Mouse (Mus musculus) cerebellum, adult 8-10 months (tissue): Measurements from ENCODE around the gene Ager.
A peak's percentile ranks its signal among the peaks of the same experiment; 100 is the strongest.

Source experiments
- DNase-seq: peaks from one replicate; pipeline ENCODE4 v3.0.0; 2022

Gene Ager

GRCm38 (mm10) chr17:34585877-34586771 lies 11.5 kb upstream of the Ager start:
- DNase-seq, result no peak

GRCm38 (mm10) chr17:34586796-34587422 lies 10.8 kb upstream of the Ager start:
- DNase-seq, result peak; percentile 86

- DNase-seq, result peak; percentile 98
Measured at GRCm38 (mm10) chr17:34587423-34587811, 10.2 kb upstream of the Ager start.

- DNase-seq, result no peak
Measured at GRCm38 (mm10) chr17:34587814-34588213, 9.8 kb upstream of the Ager start.

DNA sequence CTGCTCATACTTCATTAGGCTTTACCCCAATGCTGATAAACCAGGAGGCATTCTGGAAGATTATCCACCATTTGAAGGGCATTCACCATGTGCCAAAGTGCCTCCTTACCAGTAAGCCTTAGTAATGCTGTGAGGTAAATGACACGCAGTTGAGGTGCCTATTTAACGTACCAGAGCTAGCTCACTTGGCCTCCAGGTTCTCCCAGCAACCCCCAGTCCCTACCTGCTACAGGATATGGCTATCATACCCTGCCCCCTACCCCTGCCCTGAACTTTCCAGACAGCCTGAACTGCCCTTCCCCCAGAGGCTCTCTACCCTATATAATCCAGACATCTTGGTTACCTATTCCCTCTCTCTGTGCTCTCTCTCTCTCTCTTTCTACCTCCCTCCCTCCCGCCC lies 8.9 kb upstream of the Ager start:
- DNase-seq, result peak; percentile 19

- peak; percentile 11 for DNase-seq
Measured at GRCm38 (mm10) chr17:34589206-34589605, 8.5 kb upstream of the Ager start.

GRCm38 (mm10) chr17:34589681-34590101 lies 8.0 kb upstream of the Ager start, which contains the start of gene Gpsm3:
Gpsm3 (plus strand) TSS chr17:34589806.
- DNase-seq, result peak; percentile 33

- peak; percentile 41 for DNase-seq
Measured at GRCm38 (mm10) chr17:34590154-34590987, 7.3 kb upstream of the Ager start.

DNA sequence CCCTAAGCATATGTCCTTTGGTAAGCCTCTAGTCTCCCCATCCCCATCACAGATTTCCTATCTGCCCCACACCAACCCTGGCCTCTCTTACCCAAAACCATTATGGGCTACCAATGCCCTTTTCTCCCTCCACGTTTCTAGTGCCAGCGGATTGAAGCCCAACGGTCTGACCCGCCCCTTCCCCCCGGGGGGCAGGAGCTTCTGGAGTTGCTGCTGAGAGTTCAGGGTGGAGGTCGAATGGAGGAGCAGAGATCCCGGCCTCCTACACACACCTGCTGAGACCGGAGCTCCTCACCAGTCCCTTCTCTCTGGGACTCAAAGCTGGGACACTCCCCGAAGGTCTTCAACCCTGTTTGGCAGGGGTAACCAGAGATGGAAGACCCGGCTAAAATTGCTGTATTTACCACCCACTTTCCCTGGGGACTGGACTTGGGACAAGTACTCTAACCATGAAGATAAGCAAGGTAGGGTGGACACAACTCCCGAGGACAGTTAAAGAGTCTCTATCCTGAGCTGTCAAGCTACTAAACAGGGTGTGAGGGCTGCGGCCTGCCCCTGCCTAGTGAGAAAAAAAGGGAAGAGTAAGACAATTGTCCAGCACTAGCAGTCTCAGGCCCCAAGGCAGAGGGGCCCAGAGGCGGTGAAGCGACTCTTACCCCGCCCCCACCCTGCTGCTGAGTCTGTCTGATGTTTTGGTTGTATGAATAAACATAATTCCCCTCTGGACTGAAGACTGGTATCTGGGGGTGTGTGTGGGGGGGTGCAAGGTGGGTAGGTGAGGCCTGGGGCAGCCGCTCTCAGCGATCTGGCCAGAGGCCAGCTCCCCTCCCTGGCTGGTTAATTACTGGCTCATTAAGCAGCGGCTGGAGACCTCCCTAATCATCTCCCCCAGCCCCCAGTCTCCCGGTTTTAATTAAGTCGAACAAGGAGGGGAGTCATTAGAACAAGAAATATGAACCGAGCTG lies 6.4 kb upstream of the Ager start, which contains the start of gene Pbx2:
Gene Pbx2, plus strand, starts transcription at position 238 of the 965 bp plus-strand sequence.
- DNase-seq, result peak; percentile 34

DNA sequence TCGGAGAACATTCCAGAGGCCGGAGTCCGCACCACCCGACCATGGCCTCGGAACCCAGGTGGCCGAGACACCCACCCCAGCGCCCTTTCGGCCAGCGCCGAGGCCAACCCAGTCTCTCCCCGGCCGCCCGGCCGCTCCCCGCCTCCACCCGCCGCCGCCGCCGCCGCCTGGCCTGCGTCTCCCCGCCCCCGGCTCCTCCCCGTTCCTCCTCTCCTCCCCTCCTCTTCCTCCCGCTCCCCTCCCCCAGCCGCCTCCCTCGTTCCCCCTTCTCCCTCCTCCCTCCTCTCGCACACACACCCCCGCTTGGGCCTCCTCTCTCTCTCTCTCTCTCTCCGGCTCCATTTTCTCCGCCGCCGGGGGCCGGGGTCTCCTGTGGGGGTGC lies 5.7 kb upstream of the Ager start:
- peak; percentile 82 for DNase-seq

DNA sequence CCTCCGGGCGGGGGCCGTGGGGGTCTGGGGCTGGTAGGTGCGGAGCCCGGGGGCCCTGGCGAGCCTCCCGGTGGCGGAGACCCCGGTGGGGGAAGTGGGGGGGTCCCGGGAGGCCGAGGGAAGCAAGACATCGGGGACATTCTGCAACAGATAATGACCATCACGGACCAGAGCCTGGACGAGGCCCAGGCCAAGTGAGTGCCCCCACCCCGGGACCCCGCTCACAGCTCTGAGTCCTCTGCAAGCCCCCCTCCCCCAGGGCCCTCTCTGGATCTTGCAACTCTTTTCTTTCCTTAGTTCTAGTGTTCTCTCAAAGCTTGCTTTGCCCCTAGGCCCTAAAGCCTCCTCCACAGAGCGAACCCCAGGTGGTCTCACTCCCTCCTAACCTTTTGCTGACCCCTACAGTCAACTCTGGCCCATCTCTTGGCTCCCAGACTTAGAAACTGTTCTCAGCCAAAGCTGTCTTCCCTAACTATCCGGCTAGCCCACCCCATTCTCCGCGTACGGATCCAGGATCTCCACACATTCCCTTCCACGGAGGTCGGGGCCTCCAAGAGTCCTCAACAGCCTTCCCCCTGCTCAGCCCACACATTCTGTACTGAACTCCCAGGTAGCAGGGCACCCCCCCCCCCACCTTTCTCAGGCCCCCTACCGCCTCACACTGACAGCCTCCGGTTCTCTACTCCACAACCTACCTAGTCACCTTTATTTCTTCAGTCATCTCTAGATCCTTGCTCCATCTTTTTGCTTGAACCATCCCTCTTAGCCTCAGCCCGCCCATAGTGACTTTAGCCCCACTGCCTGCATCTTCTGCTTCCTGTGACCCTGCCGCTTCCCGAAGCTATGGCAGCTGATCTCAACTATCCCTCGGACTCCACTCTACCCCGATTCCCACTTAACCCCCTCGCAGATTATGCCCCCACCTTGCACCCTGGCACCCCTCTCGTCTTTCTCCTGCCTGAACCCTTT lies 4.8 kb upstream of the Ager start:
- peak; percentile 59 for DNase-seq

- peak; percentile 29 for DNase-seq
Measured at GRCm38 (mm10) chr17:34593752-34594525, 3.7 kb upstream of the Ager start.

DNA sequence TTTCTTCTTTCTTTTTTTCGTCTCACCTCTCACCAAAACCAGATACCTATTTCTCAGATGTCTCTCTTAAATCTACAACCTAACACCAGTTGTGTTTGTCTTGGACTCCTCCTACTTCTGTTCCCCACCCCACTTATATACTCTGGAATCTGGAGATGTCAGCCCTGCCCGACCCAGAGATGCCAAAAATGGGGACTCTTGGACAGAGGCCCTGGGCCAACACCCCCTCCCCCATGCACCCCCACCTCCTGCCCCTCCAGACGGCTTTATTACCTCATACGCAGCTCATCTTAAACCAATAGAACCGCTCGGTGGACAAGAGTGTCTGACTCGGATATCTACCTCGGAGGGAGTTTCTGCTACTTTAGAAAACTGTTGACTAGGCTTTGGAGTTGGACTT lies 1.6 kb upstream of the Ager start:
- no peak for DNase-seq

GRCm38 (mm10) chr17:34599891-34600290 lies 2.2 kb downstream of the Ager start:
- DNase-seq, result no peak

GRCm38 (mm10) chr17:34601796-34602195 lies 4.1 kb downstream of the Ager start:
- DNase-seq, result peak; percentile 38

- peak; percentile 99 for DNase-seq
Measured at GRCm38 (mm10) chr17:34603375-34604060, 5.9 kb downstream of the Ager start, which contains the start of gene Rnf5. Rnf5 (minus strand) TSS chr17:34603690.

DNA sequence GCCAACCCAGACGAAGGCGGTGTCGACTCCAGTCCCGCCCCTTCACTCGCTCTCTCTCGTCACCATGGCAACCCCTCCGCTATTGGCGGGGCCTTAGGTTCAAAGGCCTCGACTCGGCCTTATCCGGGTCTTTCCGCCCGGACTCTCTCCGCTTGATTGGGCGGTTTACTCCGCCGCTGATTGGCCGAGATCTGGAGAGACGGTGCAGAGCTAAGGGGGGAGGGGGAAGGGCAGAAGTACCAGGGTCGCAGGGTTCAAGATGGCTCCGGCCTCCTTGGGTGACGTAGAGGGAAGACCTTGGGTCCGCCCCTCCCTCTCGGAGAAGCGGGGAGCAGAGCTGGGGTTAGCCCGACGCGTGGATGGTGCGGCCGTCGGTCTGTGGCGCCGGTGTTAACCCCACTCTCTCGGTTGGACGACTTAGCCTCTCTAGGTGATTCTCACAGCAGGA lies 6.4 kb downstream of the Ager start, which contains the start of gene Agpat1:
Gene Agpat1, plus strand, starts transcription at position 202 of the 448 bp plus-strand sequence.
- peak; percentile 98 for DNase-seq

DNA sequence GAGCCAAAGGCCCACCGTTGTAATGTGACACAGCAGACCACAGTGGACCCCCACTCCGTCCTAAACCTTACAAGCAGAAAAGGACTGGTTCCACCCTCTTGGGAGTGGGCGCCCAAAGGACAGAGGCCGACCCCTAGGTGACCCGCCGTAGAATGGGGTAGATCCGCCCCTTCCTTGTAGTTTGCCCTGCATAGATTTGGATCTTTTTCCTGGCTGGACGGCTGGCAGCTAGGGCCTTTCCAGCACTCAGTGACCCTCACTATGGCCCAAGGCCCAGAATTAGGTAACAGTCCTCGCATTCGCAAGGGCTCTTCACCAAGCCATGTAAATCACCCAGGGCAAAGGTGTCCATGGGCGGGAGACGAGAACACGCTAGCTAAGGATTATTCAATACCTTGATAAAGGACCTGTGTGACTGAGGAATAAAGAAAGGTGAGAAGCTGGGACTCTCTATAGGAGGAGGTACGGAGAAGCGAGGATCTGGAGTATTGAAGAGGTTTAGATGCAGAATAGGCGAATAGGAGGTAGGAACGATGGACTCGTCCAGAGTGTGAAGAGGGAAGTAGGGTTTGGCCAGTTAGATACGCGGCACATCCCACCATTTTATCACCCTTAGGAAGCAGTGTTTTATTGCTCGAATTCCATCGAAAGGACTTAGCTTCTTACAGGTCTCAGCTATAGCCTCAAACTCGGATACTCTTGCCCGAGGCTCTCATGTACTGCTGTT lies 7.0 kb downstream of the Ager start:
- DNase-seq, result no peak
